Mouse (Mus musculus) neutrophil, adult 5-6 weeks (primary cell): Measurements from ENCODE around the gene Slc11a1. TPM values are rescaled to one million over a fixed set of nuclear protein-coding genes. Genes with fewer than 3 reads are reported as not detected.

Experiments used
- ATAC-seq: fragments of 151-379, 151-347 bp; 2 replicates; pipeline ENCODE4 v1.8.0; 2017; ENCODE audit warnings: mild to moderate bottlenecking, moderate TSS enrichment; ENCODE audit not compliant: insufficient number of reproducible peaks, poor library complexity, low FRiP score, severe bottlenecking; ENCODE audit errors: extremely low read depth
- total RNA-seq: library from RNA; stranded (forward); fragments of 200-1000 nt; gene quantifications from 2 replicates; pipeline ENCODE4 v1.2.3, GENCODE M21; 2017

The Slc11a1 gene
- total RNA-seq, 1 experiment from 2014 or later, result 164 TPM

GRCm38 (mm10) chr1:74351185-74351769, 23.7 kb upstream of the Slc11a1 start:
- ATAC-seq, result no peak

- no peak for ATAC-seq
These were observed 22.4 kb upstream of the Slc11a1 start for GRCm38 (mm10) chr1:74352532-74353096.

- ATAC-seq, result no peak
These were observed 21.4 kb upstream of the Slc11a1 start for GRCm38 (mm10) chr1:74353453-74354229.

- ATAC-seq, result no peak
These were observed 17.5 kb upstream of the Slc11a1 start for GRCm38 (mm10) chr1:74357531-74357930.

GRCm38 (mm10) chr1:74359952-74360517, 15.0 kb upstream of the Slc11a1 start:
- ATAC-seq, result no peak

- ATAC-seq, result peak; percentile 65; the same call in 1 of the 2 replicates
These were observed 13.2 kb upstream of the Slc11a1 start, which contains the start of gene Catip for GRCm38 (mm10) chr1:74361812-74362211. Catip (plus strand) TSS chr1:74362108.

GRCm38 (mm10) chr1:74362325-74363229, 12.4 kb upstream of the Slc11a1 start:
- ATAC-seq, result no peak

- ATAC-seq, result no peak
These were observed 11.6 kb upstream of the Slc11a1 start for GRCm38 (mm10) chr1:74363437-74363836.

GRCm38 (mm10) chr1:74364270-74364669, 10.7 kb upstream of the Slc11a1 start:
- no peak for ATAC-seq

GRCm38 (mm10) chr1:74367886-74368645, 6.9 kb upstream of the Slc11a1 start:
- ATAC-seq, result peak; percentile 22; the same call in 1 of the 2 replicates

- ATAC-seq, result no peak
These were observed 5.0 kb upstream of the Slc11a1 start for GRCm38 (mm10) chr1:74370040-74370439.

- no peak; the same call in 1 of the 2 replicates for ATAC-seq
These were observed 1.6 kb upstream of the Slc11a1 start for GRCm38 (mm10) chr1:74373372-74373771.

GRCm38 (mm10) chr1:74375561-74375960, 566 bp downstream of the Slc11a1 start:
- no peak for ATAC-seq

- no peak for ATAC-seq
These were observed 1.4 kb downstream of the Slc11a1 start for GRCm38 (mm10) chr1:74376396-74376795.

GRCm38 (mm10) chr1:74379058-74379504, 4.1 kb downstream of the Slc11a1 start:
- ATAC-seq, result no peak

- no peak for ATAC-seq
These were observed 5.5 kb downstream of the Slc11a1 start for GRCm38 (mm10) chr1:74380484-74380883.

GRCm38 (mm10) chr1:74381588-74382021, 6.6 kb downstream of the Slc11a1 start:
- peak; percentile 65 for ATAC-seq

GRCm38 (mm10) chr1:74383385-74383784, 8.4 kb downstream of the Slc11a1 start:
- ATAC-seq, result no peak
